In the genomic region with DNA sequence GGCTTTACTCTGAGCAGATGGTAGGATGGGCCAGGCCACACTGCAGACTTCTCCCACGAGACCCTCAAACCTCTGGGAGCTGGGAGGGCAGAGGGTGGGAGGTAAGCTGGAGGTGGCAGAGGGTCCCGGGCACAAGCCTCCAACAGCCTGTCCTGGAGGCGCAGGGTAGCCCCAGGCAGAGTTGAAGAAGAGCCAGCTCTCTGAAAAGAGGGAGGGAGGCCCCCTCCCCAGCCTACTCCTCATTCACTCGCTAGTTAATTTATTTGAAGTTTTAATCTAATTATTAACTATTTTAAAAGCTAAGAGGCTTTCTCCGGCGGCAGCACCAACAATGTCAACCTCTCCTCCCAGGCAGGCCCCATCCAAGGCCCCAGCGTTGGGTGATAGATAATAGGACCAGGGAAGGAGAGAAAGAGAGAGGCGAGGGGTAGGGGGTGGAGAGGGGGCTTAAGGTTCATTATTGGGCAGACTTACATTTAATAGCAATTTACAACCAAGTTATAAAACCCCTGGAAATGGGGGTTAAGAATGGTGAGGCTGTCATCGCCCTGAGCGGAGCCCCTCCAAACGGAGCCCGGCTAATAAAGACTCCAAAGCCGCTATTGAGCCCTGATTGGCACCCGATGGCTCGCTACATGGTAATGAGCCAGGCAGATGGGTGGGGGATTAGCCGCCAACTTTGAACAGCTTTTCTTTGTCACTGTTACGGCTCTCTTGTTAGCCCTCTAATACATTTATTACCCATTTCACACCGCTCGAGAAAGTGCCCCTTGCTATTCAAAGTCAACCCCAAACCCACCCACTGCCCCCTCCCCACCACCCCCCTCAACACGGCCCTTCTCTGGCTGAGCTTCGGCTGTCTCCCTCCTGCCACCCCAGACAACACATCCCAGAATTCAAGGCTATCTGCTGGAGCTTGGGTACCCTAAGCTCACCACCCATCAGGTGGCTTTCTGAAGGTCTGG, we compare ENCODE assay signal across 13 mouse cellular contexts. TPM values are rescaled to one million over a fixed set of nuclear protein-coding genes. Genes with fewer than 3 reads are reported as not detected.
DNase-seq lines count a peak whose midpoint lies in the region; ATAC-seq and TF ChIP-seq lines count a peak whose summit lies in the region.
"Had no signal": no experiment of that assay in that cellular context is flagged by ENCODE, and none has a peak within 500 bp of the region (broad histone marks: within the 10 kb centered on the region; RNA-seq: fewer than 3 reads in every experiment).

No protein-coding gene starts in this region.

- no peaks in the 10 kb centered on the region for H3K36me3 ChIP-seq in forebrain, embryonic 12.5 days (replicated peaks)
- H3K36me3 ChIP-seq in hindbrain, postnatal 0 days (ENCODE audit: insufficient read depth, low read length): no peaks in the 10 kb centered on the region
- no peaks in the 10 kb centered on the region for H3K36me3 ChIP-seq in neural tube, embryonic 11.5 days (ENCODE audit: control insufficient read depth, insufficient read depth, low read length)
- H3K36me3 ChIP-seq: intestine, embryonic 15.5 days had no signal

- H3K4me2 ChIP-seq in forebrain, embryonic 12.5 days: peak overlapping the region; percentile 19
- H3K4me2 ChIP-seq in hindbrain, postnatal 0 days (ENCODE audit: low read depth, low read length): no peak overlapping the region
- no peak overlapping the region for H3K4me2 ChIP-seq in neural tube, embryonic 11.5 days (ENCODE audit: low read depth)
- H3K4me2 ChIP-seq: heart, embryonic 11.5 days; intestine, embryonic 15.5 days had no signal

- peaks cover 98% of the 10 kb centered on the region for H3K27me3 ChIP-seq in forebrain, embryonic 12.5 days
- 0 out of 2 replicates have a peak, but pooled peaks cover 26% of the 10 kb centered on the region for H3K27me3 ChIP-seq in hindbrain, postnatal 0 days (ENCODE audit: insufficient read depth, low read length)
- peaks cover 64% of the 10 kb centered on the region for H3K27me3 ChIP-seq in neural tube, embryonic 11.5 days (ENCODE audit: control insufficient read depth, insufficient read depth, low read length)

- H3K9ac ChIP-seq in forebrain, embryonic 12.5 days: no peak overlapping the region
- no peak overlapping the region for H3K9ac ChIP-seq in hindbrain, postnatal 0 days (replicated peaks; ENCODE audit: low read length)
- H3K9ac ChIP-seq in neural tube, embryonic 11.5 days (ENCODE audit: low read length): no peak overlapping the region
- H3K9ac ChIP-seq: intestine, embryonic 15.5 days had no signal

- DNase-seq in embryo, embryonic 10 days (ENCODE audit: low spot score): peak; percentile 75
- DNase-seq in embryo, embryonic 9.5 days (ENCODE audit: extremely low spot score): no peak
- peak; percentile 62 for DNase-seq in hindbrain, postnatal 0 days (ENCODE audit: low spot score)
- DNase-seq in neural tube, embryonic 11.5 days (ENCODE audit: low spot score): peak; percentile 63
- no peak for DNase-seq in ovary, adult 18-20 months (ENCODE audit: low spot score)
- no peak for DNase-seq in left cerebral cortex, adult 9 months (ENCODE audit: low spot score in 2 of 2)
- no peak for DNase-seq in thymus, postnatal 10 days (ENCODE audit: low spot score in 2 of 2)
- DNase-seq: liver; spleen, adult 18-20 months; thymus, adult 18-20 months had no signal

- ATAC-seq in forebrain, embryonic 12.5 days (ENCODE audit: low FRiP score): peak; percentile 85
- no peak for ATAC-seq in hindbrain, postnatal 0 days
- ATAC-seq in neural tube, embryonic 11.5 days (ENCODE audit: insufficient read depth, low FRiP score, low TSS enrichment): peak; percentile 59
- ATAC-seq: intestine, embryonic 15.5 days had no signal

- no peak overlapping the region for H3K4me3 ChIP-seq in forebrain, embryonic 12.5 days (replicated peaks)
- no peak overlapping the region for H3K4me3 ChIP-seq in hindbrain, postnatal 0 days (ENCODE audit: low read length)
- no peak overlapping the region for H3K4me3 ChIP-seq in neural tube, embryonic 11.5 days (ENCODE audit: low read depth, low read length)
- H3K4me3 ChIP-seq: intestine, embryonic 15.5 days had no signal

- no peaks in the 10 kb centered on the region for H3K9me3 ChIP-seq in forebrain, embryonic 12.5 days
- no peaks in the 10 kb centered on the region for H3K9me3 ChIP-seq in hindbrain, postnatal 0 days (ENCODE audit: low read length)
- no peaks in the 10 kb centered on the region for H3K9me3 ChIP-seq in neural tube, embryonic 11.5 days (ENCODE audit: control insufficient read depth, low read length)
- H3K9me3 ChIP-seq: intestine, embryonic 15.5 days had no signal

- peaks cover 93% of the 10 kb centered on the region for H3K4me1 ChIP-seq in forebrain, embryonic 12.5 days
- 0 out of 2 replicates have a peak, but pooled peaks cover 21% of the 10 kb centered on the region for H3K4me1 ChIP-seq in hindbrain, postnatal 0 days (ENCODE audit: insufficient read depth, low read length)
- H3K4me1 ChIP-seq in neural tube, embryonic 11.5 days (ENCODE audit: control insufficient read depth, insufficient read depth, low read length): peaks cover 53% of the 10 kb centered on the region
- H3K4me1 ChIP-seq: intestine, embryonic 15.5 days had no signal

- 5% methylated on average over 21 of the region's 21 CpGs for WGBS in forebrain, embryonic 12.5 days
- 21% methylated on average over 21 of the region's 21 CpGs for WGBS in hindbrain, postnatal 0 days
- WGBS in neural tube, embryonic 11.5 days: 13% methylated on average over 21 of the region's 21 CpGs

- H3K27ac ChIP-seq in forebrain, embryonic 12.5 days: peak overlapping the region; percentile 70
- H3K27ac ChIP-seq in hindbrain, postnatal 0 days: no peak overlapping the region
- peak overlapping the region; percentile 42; the same call in 1 of the 2 replicates for H3K27ac ChIP-seq in neural tube, embryonic 11.5 days (ENCODE audit: low read depth, low read length)
- H3K27ac ChIP-seq: intestine, embryonic 15.5 days had no signal

- no peak for TF ChIP-seq CTCF in hindbrain, postnatal 0 days (IDR thresholded peaks at IDR 0.05; ENCODE audit: low read depth)

RNA-seq across cellular contexts. Expression of a gene that starts 29.6 kb away (rescaled TPM):
- 4.0 and 4.9 TPM in 2 replicates for polyA plus RNA-seq in forebrain, embryonic 12.5 days (2016; fragmentation: Nextera tagmentation; extraction: Ambion mirVana)
- total RNA-seq in hindbrain, postnatal 0 days (2014; rRNA removed): 25.3 and 33.3 TPM in 2 replicates
- polyA plus RNA-seq in hindbrain, postnatal 0 days (2015; fragmentation: Nextera tagmentation; extraction: Ambion mirVana): 28.9 and 29.0 TPM in 2 replicates
- polyA plus RNA-seq in neural tube, embryonic 11.5 days (2014; fragmentation: Nextera tagmentation; extraction: Ambion mirVana): 30.8 and 34.5 TPM in 2 replicates

Comparison
In these comparisons a context has a peak if more than half of its experiments do, and no peak if none do; other contexts are left out.
1. DNase-seq: peak in embryo, embryonic 10 days (single experiment), hindbrain, postnatal 0 days (single experiment) and neural tube, embryonic 11.5 days (single experiment); none in embryo, embryonic 9.5 days (single experiment), ovary, adult 18-20 months (single experiment), left cerebral cortex, adult 9 months (0 of 2) and thymus, postnatal 10 days (0 of 2).